Mouse (Mus musculus): ENCODE measurements around the gene Hdac10. TPM values are rescaled to one million over a fixed set of nuclear protein-coding genes. Genes with fewer than 3 reads are reported as not detected.

Gene Hdac10
- total RNA-seq, 2 experiments from 2014 or later: 12.5 to 16.5 TPM

DNA sequence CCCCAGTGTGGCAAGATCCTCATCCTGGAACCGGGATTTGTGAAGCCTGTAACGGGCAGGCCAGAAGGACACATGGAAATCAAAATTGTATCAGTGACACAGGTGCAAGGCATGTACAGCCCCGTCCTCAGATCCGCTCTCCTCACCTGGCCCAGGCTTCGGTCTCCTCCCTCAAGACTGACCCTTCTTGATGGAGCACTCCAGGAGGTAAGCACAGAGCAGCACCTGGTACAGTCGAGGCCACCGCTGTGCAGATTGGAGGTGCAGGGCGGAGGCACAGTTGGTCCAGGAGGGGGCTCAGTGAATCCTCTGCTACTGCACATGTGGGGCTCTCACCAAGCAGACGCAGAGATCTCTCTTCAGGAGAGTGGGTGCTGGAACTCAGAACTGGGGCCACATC lies 3.1 kb downstream of the Hdac10 start:
- no peak for DNase-seq (ENCODE audit: extremely low spot score in 1 of 2, low spot score in 1 of 2)

DNA sequence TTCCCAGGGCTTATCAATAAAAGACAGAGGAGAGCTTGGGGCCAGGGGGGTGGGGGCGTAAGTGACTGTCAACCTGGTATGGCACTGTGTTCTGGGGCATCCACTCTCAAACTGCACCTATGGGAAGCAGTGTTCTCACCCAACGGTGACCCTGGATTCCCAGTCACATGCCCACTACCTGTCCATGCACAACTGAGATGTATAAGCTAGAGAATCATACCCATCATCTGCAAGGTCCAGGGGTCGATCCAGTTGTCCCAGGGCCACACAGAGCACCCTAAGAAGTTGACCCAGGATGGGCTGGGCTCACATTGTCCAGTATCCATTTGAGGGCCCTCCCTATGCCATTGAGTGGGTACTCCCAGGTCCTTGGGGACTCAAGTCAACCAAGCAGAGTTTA lies 4.2 kb downstream of the Hdac10 start:
- no peak for DNase-seq (ENCODE audit: extremely low spot score in 1 of 2, low spot score in 1 of 2)

DNA sequence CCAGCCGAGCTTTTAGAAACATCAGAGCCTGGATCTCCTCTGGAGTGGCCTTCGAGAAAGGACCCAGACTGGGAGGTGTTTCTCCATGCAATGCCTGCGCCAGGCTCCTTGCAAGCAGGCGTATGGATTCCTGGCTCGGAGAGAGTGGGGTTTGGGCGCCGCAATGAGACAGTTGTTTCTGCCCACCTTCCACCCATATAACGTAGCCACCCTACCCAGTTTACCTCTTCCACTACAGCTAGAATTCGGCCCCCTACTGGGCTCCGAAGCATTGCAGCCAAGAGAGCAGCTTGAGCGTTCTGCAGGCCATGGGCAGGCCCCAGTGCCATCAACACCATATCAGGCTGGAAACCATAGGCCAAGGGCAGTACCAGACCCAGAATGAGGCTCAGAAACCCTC lies 4.9 kb downstream of the Hdac10 start:
- DNase-seq (ENCODE audit: extremely low spot score in 1 of 2, low spot score in 1 of 2): peak in 1 of 2 experiments; percentile 46

DNA sequence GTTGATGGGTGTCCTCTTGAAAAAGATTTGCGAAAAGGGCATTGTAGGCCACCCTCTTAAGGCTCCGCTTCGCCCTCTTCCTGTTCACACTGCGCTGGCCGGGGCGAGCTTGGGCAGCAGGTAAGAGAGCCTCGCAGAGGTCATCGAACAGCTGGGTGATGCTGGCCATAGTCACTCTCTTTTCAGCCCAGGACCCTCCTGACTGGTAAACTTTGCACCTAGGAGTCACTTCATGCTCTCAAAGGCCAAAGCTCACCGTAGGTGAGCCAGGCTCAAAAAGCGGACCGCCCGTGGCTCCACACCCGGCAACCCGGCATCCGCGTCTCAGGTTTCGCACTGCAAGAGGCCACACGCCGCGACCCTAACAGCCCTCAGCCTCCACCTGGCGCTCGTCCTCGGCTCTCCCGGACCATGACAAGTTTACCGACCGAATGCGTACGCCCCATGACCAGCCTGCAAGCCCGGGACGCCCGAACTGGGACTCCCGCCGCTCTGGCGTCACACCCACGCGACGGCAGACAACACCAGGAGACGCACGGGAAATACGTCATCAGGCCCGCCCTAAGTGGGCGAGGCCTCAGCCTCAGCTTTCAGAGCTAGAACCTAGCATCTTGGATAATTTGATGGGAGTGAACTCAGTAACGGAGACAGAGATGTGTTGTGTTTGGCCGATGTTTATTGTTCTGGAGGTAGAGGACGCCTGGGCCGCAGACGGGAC lies 5.7 kb downstream of the Hdac10 start, which contains the start of gene Tubgcp6:
Gene Tubgcp6, minus strand, starts transcription at position 464 of the 718 bp plus-strand sequence.
- peak; percentile 95 to 97 for DNase-seq (ENCODE audit: extremely low spot score in 1 of 2, low spot score in 1 of 2)

DNA sequence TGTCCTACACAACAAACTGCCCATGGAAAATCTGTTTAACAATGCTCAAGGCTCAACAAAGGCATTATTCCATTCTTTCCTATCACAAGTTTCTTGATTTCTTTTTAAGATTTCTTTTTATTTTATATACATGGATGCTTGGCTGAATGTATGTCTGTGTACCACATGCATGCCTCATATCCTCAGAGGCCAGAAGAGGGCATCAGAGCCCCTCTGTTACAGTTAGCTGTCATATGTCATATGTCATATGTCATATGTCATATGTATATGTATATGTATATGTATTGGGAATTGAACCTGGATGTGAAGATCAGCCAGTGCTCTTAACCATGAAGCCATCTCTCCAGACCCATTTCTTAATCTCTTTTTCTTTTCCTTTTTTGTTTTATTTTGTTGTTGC lies 10.5 kb downstream of the Hdac10 start:
- DNase-seq (ENCODE audit: extremely low spot score in 1 of 2, low spot score in 1 of 2): no peak

DNA sequence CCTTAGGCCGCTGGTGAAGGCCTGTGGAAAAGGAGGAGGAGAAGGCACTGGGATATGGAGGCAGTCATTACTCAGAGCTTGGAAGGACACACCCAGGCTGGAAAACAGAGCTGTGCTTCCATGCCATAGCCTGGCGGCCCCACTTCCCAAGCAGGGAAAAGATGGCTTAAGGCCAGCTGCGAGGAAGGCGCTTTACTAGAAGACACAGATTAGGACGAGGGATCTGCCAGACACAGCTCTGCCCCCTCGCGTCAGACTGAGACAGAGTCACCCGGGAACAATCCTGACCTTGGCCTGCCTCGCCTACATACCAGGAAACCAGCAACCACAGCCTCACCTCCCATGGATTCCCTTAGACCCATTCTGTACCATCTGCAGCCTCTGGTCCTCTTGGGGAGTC lies 18.4 kb downstream of the Hdac10 start:
- DNase-seq (ENCODE audit: extremely low spot score in 1 of 2, low spot score in 1 of 2): no peak

- no peak for DNase-seq (ENCODE audit: extremely low spot score in 1 of 2, low spot score in 1 of 2)
These were observed 21.5 kb downstream of the Hdac10 start for GRCm38 (mm10) chr15:89106976-89107375.

- no peak for DNase-seq (ENCODE audit: extremely low spot score in 1 of 2, low spot score in 1 of 2)
These were observed 22.4 kb downstream of the Hdac10 start for GRCm38 (mm10) chr15:89106073-89106472.

GRCm38 (mm10) chr15:89104425-89104824 lies 24.1 kb downstream of the Hdac10 start:
- no peak for DNase-seq (ENCODE audit: extremely low spot score in 1 of 2, low spot score in 1 of 2)

GRCm38 (mm10) chr15:89103921-89104320 lies 24.6 kb downstream of the Hdac10 start:
- DNase-seq (ENCODE audit: extremely low spot score in 1 of 2, low spot score in 1 of 2): no peak

DNA sequence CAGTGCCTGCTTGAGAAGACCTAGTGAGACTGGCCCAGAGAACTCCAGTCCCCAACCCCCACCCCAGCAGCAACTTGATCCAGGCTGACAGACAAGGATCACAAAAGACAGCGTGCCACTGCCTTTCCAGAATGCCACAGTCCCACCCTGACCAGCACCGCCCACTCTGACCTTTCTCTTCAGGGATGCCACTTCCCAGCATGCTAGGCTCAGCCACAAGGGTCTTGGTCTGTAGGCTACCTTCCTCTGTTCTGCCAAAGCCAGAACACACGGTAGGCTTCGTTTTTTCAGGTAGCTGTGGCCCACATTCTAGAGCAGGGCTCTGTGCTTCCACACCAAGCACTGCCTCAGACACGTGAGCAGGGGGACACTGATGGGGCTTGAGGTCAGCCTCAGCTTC lies 25.9 kb downstream of the Hdac10 start:
- DNase-seq (ENCODE audit: extremely low spot score in 1 of 2, low spot score in 1 of 2): no peak

DNA sequence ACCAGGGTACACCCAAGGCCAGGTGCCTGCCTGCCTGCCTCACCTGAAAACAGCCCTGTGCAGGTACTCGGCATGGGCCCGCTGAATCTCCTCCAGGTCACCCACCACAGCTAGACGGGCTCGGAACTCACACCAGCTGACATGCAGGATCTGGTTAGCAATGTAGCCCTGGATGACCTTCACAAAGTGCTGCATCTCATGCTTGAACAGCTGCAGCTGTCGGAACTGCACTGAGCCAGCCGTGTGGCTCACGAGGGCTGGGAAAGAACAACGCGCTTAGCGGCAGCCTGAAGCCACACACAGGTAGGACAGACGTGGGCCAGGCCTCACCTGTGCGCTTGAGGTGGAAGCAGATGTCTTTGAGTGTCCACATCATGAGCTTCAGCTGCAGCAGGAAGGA lies 27.7 kb downstream of the Hdac10 start:
- no peak for DNase-seq (ENCODE audit: extremely low spot score in 1 of 2, low spot score in 1 of 2)

DNA sequence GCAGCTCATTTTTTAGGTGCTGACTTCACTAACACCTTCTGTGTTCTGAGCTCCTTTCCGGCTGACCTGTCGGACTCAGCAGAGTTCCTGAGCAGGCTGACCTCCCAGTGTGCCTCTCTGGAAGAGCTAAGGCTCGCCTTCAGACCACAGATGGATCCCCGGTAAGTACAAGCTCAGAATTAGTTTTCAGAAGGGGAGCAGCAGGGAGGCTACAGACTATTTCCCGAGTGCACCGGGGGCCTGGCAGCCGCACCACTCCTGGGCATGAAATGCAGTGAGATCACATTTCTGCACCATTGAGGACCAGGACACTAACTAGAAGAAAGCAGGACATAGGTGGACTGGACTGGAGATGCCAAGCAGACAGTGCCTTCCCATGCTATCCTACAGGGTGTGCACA lies 29.9 kb downstream of the Hdac10 start:
- no peak for DNase-seq (ENCODE audit: extremely low spot score in 1 of 2, low spot score in 1 of 2)

GRCm38 (mm10) chr15:89097450-89097849 lies 31.1 kb downstream of the Hdac10 start:
- DNase-seq (ENCODE audit: extremely low spot score in 1 of 2, low spot score in 1 of 2): no peak

- no peak for DNase-seq (ENCODE audit: extremely low spot score in 1 of 2, low spot score in 1 of 2)
These were observed 36.3 kb downstream of the Hdac10 start for GRCm38 (mm10) chr15:89092181-89092580.

GRCm38 (mm10) chr15:89090662-89091061 lies 37.8 kb downstream of the Hdac10 start:
- DNase-seq (ENCODE audit: extremely low spot score in 1 of 2, low spot score in 1 of 2): no peak

DNA sequence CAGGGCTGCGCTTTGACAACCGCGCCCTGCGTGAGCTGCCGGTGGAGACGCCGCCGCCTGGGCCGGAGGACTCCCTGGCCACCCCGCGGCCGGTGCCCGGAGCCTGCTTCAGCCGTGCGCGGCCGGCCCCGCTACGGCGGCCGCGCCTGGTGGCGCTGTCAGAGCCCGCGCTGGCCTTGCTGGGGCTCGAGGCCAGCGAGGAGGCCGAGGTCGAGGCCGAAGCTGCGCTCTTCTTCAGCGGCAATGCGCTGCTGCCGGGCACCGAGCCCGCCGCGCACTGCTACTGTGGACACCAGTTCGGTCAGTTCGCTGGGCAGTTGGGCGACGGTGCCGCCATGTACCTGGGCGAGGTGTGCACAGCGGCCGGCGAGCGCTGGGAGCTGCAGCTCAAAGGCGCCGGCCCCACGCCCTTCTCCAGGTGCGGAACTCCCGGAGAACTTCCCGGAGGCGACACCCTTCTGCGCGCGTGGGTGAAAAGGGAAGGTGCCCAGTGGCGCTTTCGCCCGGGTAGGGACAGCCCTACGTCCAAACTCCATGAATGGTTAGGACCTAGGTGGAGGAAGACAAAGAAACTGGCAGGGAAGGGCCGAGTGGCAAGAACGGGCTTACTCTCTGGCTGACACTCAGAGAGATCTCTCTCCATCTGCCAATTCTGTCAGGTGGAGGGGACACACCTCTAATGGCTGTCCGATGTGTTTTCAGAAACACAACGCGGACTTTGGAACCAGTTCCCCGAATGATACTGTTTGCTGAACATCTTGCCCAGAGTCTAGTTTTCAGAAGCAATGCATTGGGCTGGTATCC lies 39.0 kb downstream of the Hdac10 start:
- no peak for DNase-seq (ENCODE audit: extremely low spot score in 1 of 2, low spot score in 1 of 2)

DNA sequence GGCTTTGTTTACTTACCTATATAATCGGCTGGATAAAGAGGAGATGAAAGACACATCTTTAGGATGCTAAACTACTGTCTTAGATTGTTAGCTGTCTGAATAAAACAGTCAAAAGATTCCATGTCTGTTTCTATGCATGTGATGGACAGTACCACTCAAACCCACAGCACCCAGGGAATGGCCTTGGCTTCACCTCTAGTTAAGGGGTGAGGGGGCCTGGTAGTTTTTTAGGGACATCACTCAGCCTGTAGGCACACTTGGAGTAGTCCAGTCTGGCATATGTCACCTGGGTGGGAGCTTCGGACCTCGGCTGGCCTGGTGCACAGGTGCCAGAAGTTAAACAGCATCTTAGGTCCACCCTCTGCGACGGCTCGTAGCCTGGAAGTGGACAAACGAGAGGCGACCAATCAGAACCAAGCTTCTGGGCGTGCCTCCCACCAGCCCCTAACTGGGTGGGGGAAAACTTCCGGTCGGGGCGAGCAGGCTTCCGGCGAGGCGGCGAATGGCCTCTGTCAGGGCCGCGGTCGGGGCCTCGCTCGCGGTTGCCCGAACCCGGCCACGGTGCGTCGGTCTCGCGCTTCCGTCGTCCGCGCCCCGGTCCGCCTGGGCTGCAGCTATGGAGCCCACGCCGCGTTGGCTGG lies 39.8 kb downstream of the Hdac10 start, which contains the start of gene Selenoo:
Gene Selenoo, plus strand, starts transcription at position 478 of the 641 bp plus-strand sequence.
- DNase-seq (ENCODE audit: extremely low spot score in 1 of 2, low spot score in 1 of 2): peak; percentile 79 to 81

DNA sequence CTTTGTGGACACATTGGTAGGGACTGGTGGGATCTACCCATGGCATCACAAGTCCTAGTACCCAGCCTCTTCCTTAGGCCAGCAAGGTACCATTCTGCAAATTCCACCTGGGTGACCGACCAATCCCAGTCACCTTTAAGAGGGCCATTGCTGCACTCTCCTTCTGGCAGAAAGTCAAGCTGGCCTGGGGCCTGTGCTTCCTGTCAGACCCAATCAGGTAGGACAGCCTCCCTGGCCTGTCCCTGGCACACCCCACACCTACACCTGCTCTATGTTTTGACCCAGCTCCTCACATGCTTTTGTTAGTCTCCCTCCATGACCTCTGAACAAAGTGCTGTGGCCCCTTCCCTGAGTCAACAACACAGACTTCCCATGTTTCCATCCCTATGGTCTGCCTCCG lies 43.7 kb downstream of the Hdac10 start:
- no peak for DNase-seq (ENCODE audit: extremely low spot score in 1 of 2, low spot score in 1 of 2)

- no peak for DNase-seq (ENCODE audit: extremely low spot score in 1 of 2, low spot score in 1 of 2)
These were observed 44.6 kb downstream of the Hdac10 start for GRCm38 (mm10) chr15:89083906-89084305.

GRCm38 (mm10) chr15:89078208-89078836 lies 50.2 kb downstream of the Hdac10 start:
- DNase-seq (ENCODE audit: extremely low spot score in 1 of 2, low spot score in 1 of 2): no peak

Measured in layer of hippocampus, postnatal 25 days (tissue).